Mouse (Mus musculus) MEL (cell line): ENCODE measurements around the gene Fbxo3. TPM values are rescaled to one million over a fixed set of nuclear protein-coding genes. Genes with fewer than 3 reads are reported as not detected.

ENCODE experiments used
- DNase-seq: peaks from one replicate; pipeline ENCODE4 v3.0.0; 2011; ENCODE audit warnings: low read depth, low spot score
- H3K27ac ChIP-seq: 2 replicates; pipeline ENCODE4 v1.5.1; 2012; ENCODE audit warnings: low read depth, mild to moderate bottlenecking, control low read depth, low read length, moderate library complexity; ENCODE audit not compliant: control insufficient read depth
- H3K27me3 ChIP-seq, 2 experiments: fragments of 150-350 bp in 1 of 2; sonication (generic) in 1 of 2; 2 replicates each; pipeline ENCODE4 v1.6.1; 2012; ENCODE audit warnings: low read length in 2 of 2, mild to moderate bottlenecking in 2 of 2, improper control_type of control experiment in 1 of 2, moderate library complexity in 1 of 2; ENCODE audit not compliant: insufficient read depth in 2 of 2, control insufficient read depth in 1 of 2
- H3K36me3 ChIP-seq, 2 experiments: 2 replicates each; pipeline ENCODE4 v1.6.1; 2012 to 2014; ENCODE audit warnings: low read length in 2 of 2, improper control_type of control experiment in 1 of 2, inconsistent platforms in 1 of 2, mild to moderate bottlenecking in 1 of 2; ENCODE audit not compliant: insufficient read depth in 2 of 2, control insufficient read depth in 1 of 2
- H3K4me1 ChIP-seq, 2 experiments: fragments of 150-350 bp in 1 of 2; sonication (generic) in 1 of 2; 2 replicates each; pipeline ENCODE4 v1.6.1; 2012; ENCODE audit warnings: low read length in 2 of 2, improper control_type of control experiment in 1 of 2, mild to moderate bottlenecking in 1 of 2; ENCODE audit not compliant: insufficient read depth in 2 of 2, control insufficient read depth in 1 of 2
- H3K4me3 ChIP-seq, 2 experiments: fragments of 150-350 bp in 1 of 2; sonication (generic) in 1 of 2; 2 replicates each; pipeline ENCODE4 v1.5.1; 2012; ENCODE audit warnings: low read depth in 2 of 2, low read length in 2 of 2, mild to moderate bottlenecking in 2 of 2, moderate library complexity in 2 of 2, control low read depth in 1 of 2, improper control_type of control experiment in 1 of 2; ENCODE audit not compliant: control insufficient read depth in 1 of 2, insufficient read depth in 1 of 2
- H3K79me2 ChIP-seq: 2 replicates; pipeline ENCODE4 v1.6.1; 2012; ENCODE audit warnings: mild to moderate bottlenecking, low read length, moderate library complexity; ENCODE audit not compliant: control insufficient read depth, poor library complexity, insufficient read depth
- H3K9ac ChIP-seq: 2 replicates; pipeline ENCODE4 v1.6.1; 2012; ENCODE audit warnings: low read depth, mild to moderate bottlenecking, control low read depth, low read length, moderate library complexity; ENCODE audit not compliant: control insufficient read depth, poor library complexity, severe bottlenecking
- H3K9me3 ChIP-seq: fragments of 150-350 bp; sonication (generic); replicated peaks from 2 replicates; pipeline ENCODE4 v1.6.1; 2012; ENCODE audit warnings: mild to moderate bottlenecking, low read length, improper control_type of control experiment, moderate library complexity; ENCODE audit not compliant: insufficient read depth
- BHLHE40 ChIP-seq: IDR thresholded peaks from 2 replicates; pipeline ENCODE4 v1.6.1; 2012; ENCODE audit warnings: low read depth, mild to moderate bottlenecking, inconsistent platforms, low read length, improper control_type of control experiment, borderline replicate concordance
- CHD1 ChIP-seq: IDR thresholded peaks from 2 replicates; pipeline ENCODE4 v1.6.1; 2012; ENCODE audit warnings: low read depth, mild to moderate bottlenecking, inconsistent platforms, low read length, improper control_type of control experiment
- CTCF ChIP-seq, 3 experiments: IDR thresholded peaks in 2 of 3; conservative IDR thresholded peaks in 1 of 3; 2 replicates each; pipeline ENCODE4 v1.5.1; 2011 to 2012; ENCODE audit warnings: low read length in 3 of 3, low read depth in 2 of 3, mild to moderate bottlenecking in 2 of 3, improper control_type of control experiment in 1 of 3, inconsistent platforms in 1 of 3, mixed read lengths in 1 of 3, moderate library complexity in 1 of 3; ENCODE audit not compliant: control insufficient read depth in 1 of 3, insufficient read depth in 1 of 3, poor library complexity in 1 of 3, severe bottlenecking in 1 of 3
- EP300 ChIP-seq, 2 experiments: IDR thresholded peaks; 2 replicates each; pipeline ENCODE4 v1.6.1; 2011; ENCODE audit warnings: improper control_type of control experiment in 2 of 2, low read length in 2 of 2, low read depth in 1 of 2, mild to moderate bottlenecking in 1 of 2
- GABPA ChIP-seq: IDR thresholded peaks from 2 replicates; pipeline ENCODE4 v1.6.1; 2012; ENCODE audit warnings: low read depth, mild to moderate bottlenecking, inconsistent platforms, low read length, improper control_type of control experiment, moderate library complexity
- HCFC1 ChIP-seq: IDR thresholded peaks from 2 replicates; pipeline ENCODE4 v1.6.1; 2012; ENCODE audit warnings: low read depth, mild to moderate bottlenecking, inconsistent platforms, low read length, improper control_type of control experiment, moderate library complexity
- JUND ChIP-seq: IDR thresholded peaks from 2 replicates; pipeline ENCODE4 v1.6.1; 2011; ENCODE audit warnings: low read depth, mild to moderate bottlenecking, improper control_type of control experiment, low read length
- KAT2A ChIP-seq: conservative IDR thresholded peaks from 2 replicates; pipeline ENCODE4 v1.6.1; 2012; ENCODE audit warnings: low read depth, low read length, improper control_type of control experiment, inconsistent platforms
- MAX ChIP-seq: IDR thresholded peaks from 2 replicates; pipeline ENCODE4 v1.6.1; 2011; ENCODE audit warnings: low read length, improper control_type of control experiment
- MXI1 ChIP-seq: IDR thresholded peaks from 2 replicates; pipeline ENCODE4 v1.6.1; 2011; ENCODE audit warnings: mild to moderate bottlenecking, low read depth, low read length, improper control_type of control experiment
- NRF1 ChIP-seq: IDR thresholded peaks from 2 replicates; pipeline ENCODE4 v1.6.1; 2014; ENCODE audit warnings: low read depth, mild to moderate bottlenecking, inconsistent platforms, low read length, improper control_type of control experiment, moderate library complexity; ENCODE audit not compliant: poor library complexity, insufficient read depth, severe bottlenecking
- POLR2A ChIP-seq, 2 experiments: IDR thresholded peaks; 2 replicates each; pipeline ENCODE4 v1.6.1; 2011 to 2012; ENCODE audit warnings: low read length in 2 of 2, mild to moderate bottlenecking in 2 of 2, control low read depth in 1 of 2, improper control_type of control experiment in 1 of 2, low read depth in 1 of 2, moderate library complexity in 1 of 2; ENCODE audit not compliant: control insufficient read depth in 1 of 2, insufficient read depth in 1 of 2, poor library complexity in 1 of 2
- POLR2AphosphoS5 ChIP-seq: IDR thresholded peaks from 2 replicates; pipeline ENCODE4 v1.6.1; 2012; ENCODE audit warnings: low read depth, borderline replicate concordance, mild to moderate bottlenecking, inconsistent platforms, low read length, moderate library complexity, mixed read lengths
- RCOR1 ChIP-seq: IDR thresholded peaks from 2 replicates; pipeline ENCODE4 v1.6.1; 2012; ENCODE audit warnings: low read depth, mild to moderate bottlenecking, inconsistent platforms, low read length, improper control_type of control experiment
- SMC3 ChIP-seq: IDR thresholded peaks from 2 replicates; pipeline ENCODE4 v1.6.1; 2011; ENCODE audit warnings: low read depth, low read length, improper control_type of control experiment
- TAL1 ChIP-seq: IDR thresholded peaks from 2 replicates; pipeline ENCODE4 v1.6.1; 2012; ENCODE audit warnings: mild to moderate bottlenecking, inconsistent platforms, low read length, moderate library complexity, mixed read lengths
- USF1 ChIP-seq: IDR thresholded peaks from 2 replicates; pipeline ENCODE4 v1.6.1; 2014; ENCODE audit warnings: low read depth, mild to moderate bottlenecking, inconsistent platforms, low read length, improper control_type of control experiment, moderate library complexity
- ZC3H11A ChIP-seq: IDR thresholded peaks from 2 replicates; pipeline ENCODE4 v1.6.1; 2012; ENCODE audit warnings: low read depth, mild to moderate bottlenecking, inconsistent platforms, low read length, improper control_type of control experiment
- ZKSCAN1 ChIP-seq: IDR thresholded peaks from 2 replicates; pipeline ENCODE4 v1.6.1; 2012; ENCODE audit warnings: low read depth, mild to moderate bottlenecking, inconsistent platforms, low read length, improper control_type of control experiment, moderate library complexity
- ZMIZ1 ChIP-seq: IDR thresholded peaks from 2 replicates; pipeline ENCODE4 v1.6.1; 2012; ENCODE audit warnings: low read depth, mild to moderate bottlenecking, inconsistent platforms, low read length, improper control_type of control experiment, moderate library complexity
- polyA plus RNA-seq, 2 experiments: library from polyadenylated mRNA; stranded (reverse) in 1 of 2; unstranded in 1 of 2; fragments of >175 nt in 1 of 2; fragments of >200 nt in 1 of 2; gene quantifications; 2 replicates each; pipeline versions ENCODE4 v1.2.1 to v1.2.4; 2012; ENCODE audit warnings: low replicate concordance in 2 of 2, low read depth in 1 of 2; ENCODE audit not compliant: insufficient read length in 2 of 2, insufficient read depth in 1 of 2, missing spikeins in 1 of 2
- total RNA-seq: library from RNA; depleted of rRNA; stranded (reverse); fragments of 300-350 nt; gene quantifications from 2 replicates; pipeline ENCODE4 v1.2.3, GENCODE M21; 2012

Fbxo3 gene
- total and polyA plus RNA-seq, 3 experiments = 30.9 to 55.4 (median 41.9) TPM

DNA sequence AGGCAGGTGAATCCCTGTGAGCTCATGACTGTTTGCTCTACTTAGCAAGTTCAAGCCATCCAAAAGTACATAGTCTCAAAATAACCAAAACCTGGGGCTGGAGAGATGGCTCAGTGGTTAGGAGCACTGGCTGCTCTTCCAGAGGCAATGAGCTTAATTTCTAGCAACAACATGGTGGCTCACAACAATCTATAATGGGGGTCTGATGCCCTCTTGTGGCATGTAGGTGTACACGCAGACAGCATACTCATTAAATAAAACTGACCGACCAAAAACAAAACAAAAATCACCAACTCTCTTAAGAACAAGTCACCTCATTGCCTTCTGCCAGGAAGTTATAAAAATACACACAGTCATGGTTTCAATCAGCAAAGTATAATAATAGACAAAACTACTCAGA, 26.4 kb upstream of the Fbxo3 start (continued):
- TF ChIP-seq MAX = no peak
- TF ChIP-seq POLR2AphosphoS5 = no peak
- peak; percentile 20; the same call in 1 of the 2 replicates for TF ChIP-seq BHLHE40
- no peak for TF ChIP-seq POLR2A (IDR thresholded peaks at IDR 0.05; ENCODE audit: control insufficient read depth in 1 of 2, insufficient read depth in 1 of 2, low read depth in 1 of 2, low read length in 2 of 2, poor library complexity in 1 of 2)
- TF ChIP-seq ZKSCAN1 = no peak
- peak; percentile 99 for TF ChIP-seq ZC3H11A
- TF ChIP-seq JUND = 0 out of 2 replicates have a peak, but pooled peaks have one; percentile 49
- TF ChIP-seq KAT2A = no peak
- TF ChIP-seq CTCF (IDR thresholded peaks at IDR 0.05 in 2 of 3, conservative IDR thresholded peaks at IDR 0.05 in 1 of 3; ENCODE audit: control insufficient read depth in 1 of 3, insufficient read depth in 1 of 3, low read depth in 2 of 3, low read length in 3 of 3, poor library complexity in 1 of 3, severe bottlenecking in 1 of 3) = peak; percentile 70 to 96 (median 72)
- TF ChIP-seq NRF1 = no peak
- no peak for TF ChIP-seq USF1
- TF ChIP-seq EP300 (IDR thresholded peaks at IDR 0.05; ENCODE audit: low read depth in 1 of 2, low read length in 2 of 2) = no peak
- TF ChIP-seq GABPA = no peak
- TF ChIP-seq HCFC1 = no peak

DNA sequence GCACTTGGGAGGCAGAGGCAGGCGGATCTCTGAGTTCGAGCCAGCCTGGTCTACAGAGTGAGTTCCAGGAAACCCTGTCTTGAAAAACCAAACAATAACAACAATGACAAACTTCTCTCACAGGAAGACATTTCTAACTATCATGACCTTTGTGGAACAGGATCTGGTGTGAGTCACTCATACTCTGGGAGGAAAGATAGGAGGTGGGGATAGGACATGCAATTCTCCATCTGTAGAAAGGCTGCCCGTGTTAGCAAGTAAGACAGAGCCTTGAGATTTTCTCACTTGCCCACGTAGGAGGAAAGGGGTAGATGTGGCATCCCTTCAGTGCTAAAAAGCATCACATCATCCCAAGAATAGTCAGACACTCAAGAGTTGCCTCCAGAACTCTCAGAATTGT, 25.7 kb upstream of the Fbxo3 start:
- 0 out of 4 replicates have a peak, but pooled peaks cover 0 to 5% of the 10 kb centered on the region in 2 experiments for H3K4me1 ChIP-seq
- H3K9me3 ChIP-seq = no peaks in the 10 kb centered on the region
- H3K27ac ChIP-seq = no peak overlapping the region
- TF ChIP-seq SMC3 (no peak), MXI1 (no peak), MAX (no peak), RCOR1 (no peak), TAL1 (no peak), ZMIZ1 (no peak), CHD1 (no peak)
- H3K36me3 ChIP-seq = peaks cover 0 to 3% of the 10 kb centered on the region in 2 experiments; a peak in 1 of 4 replicates
- H3K9ac ChIP-seq = no peak overlapping the region
- DNase-seq = no peak
- H3K4me3 ChIP-seq = no peak overlapping the region
- peaks cover 0 to 4% of the 10 kb centered on the region in 2 experiments; a peak in 3 of 4 replicates for H3K27me3 ChIP-seq
- H3K79me2 ChIP-seq = no peaks in the 10 kb centered on the region
